Mouse (Mus musculus): ENCODE results near the gene Gm28036. TPM values are rescaled to one million over a fixed set of nuclear protein-coding genes. Genes with fewer than 3 reads are reported as not detected.

The Gm28036 gene
- total RNA-seq (2023) = 10 to 100 TPM; 22.9 to 23.5 TPM

GRCm38 (mm10) chr2:156126992-156127391 is at the start of gene Gm28036:
Gene Gm28036, minus strand, starts transcription at chr2:156127092.

GRCm38 (mm10) chr2:156143953-156144724 is 17.2 kb upstream of the Gm28036 start, which contains the start of the genes Romo1 and Nfs1:
Gene Romo1, plus strand, starts transcription at chr2:156144039.
Gene Nfs1, minus strand, starts transcription at chr2:156144186.

GRCm38 (mm10) chr2:156111358-156112079 is 15.4 kb downstream of the Gm28036 start, which contains the start of the genes Cpne1 and Rbm12:
Gene Cpne1, minus strand, starts transcription at chr2:156111965.
Gene Rbm12, minus strand, starts transcription at chr2:156111978.

GRCm38 (mm10) chr2:156065099-156066041 is 61.5 kb downstream of the Gm28036 start, which contains the start of gene Spag4:
Gene Spag4, plus strand, starts transcription at chr2:156065175.

GRCm38 (mm10) chr2:156052816-156053215 is 74.1 kb downstream of the Gm28036 start, which contains the start of gene Fer1l4:
Gene Fer1l4, minus strand, starts transcription at chr2:156052947.

Other genes with a start within 250 kb of the Gm28036 start
- gene Uqcc1, start 196.8 kb downstream of the Gm28036 start, total RNA-seq (2023) = 10 to 100 TPM; 38.5 to 53.1 TPM
- gene Gm15557, start 186.4 kb downstream of the Gm28036 start, total RNA-seq (2023) = not detected
- not detected for gene Gdf5, start 181.7 kb downstream of the Gm28036 start, total RNA-seq (2023)
- gene Cep250, start 170.6 kb downstream of the Gm28036 start, total RNA-seq (2023) = 10 to 100 TPM; 72.5 to 85.7 TPM
- gene 6430550D23Rik, start 119.1 kb downstream of the Gm28036 start, total RNA-seq (2023) = 1 to 10 TPM; 1.2 to 2.3 TPM
- gene Ergic3, start 119.0 kb downstream of the Gm28036 start, total RNA-seq (2023) = 10 to 100 TPM; 77.1 to 77.8 TPM
- gene Fer1l4, start 74.1 kb downstream of the Gm28036 start, total RNA-seq (2023) = not detected
- gene Spag4, start 61.9 kb downstream of the Gm28036 start, total RNA-seq (2023) = 1 to 10 TPM; 2.8 TPM
- 10 to 100 TPM; 63.4 to 91.1 TPM for gene Cpne1, start 15.1 kb downstream of the Gm28036 start, total RNA-seq (2023)
- 10 to 100 TPM; 40.3 to 43.1 TPM for gene Rbm12, start 15.1 kb downstream of the Gm28036 start, total RNA-seq (2023)
- 10 to 100 TPM; 42.3 to 77.1 TPM for gene Romo1, start 16.9 kb upstream of the Gm28036 start, total RNA-seq (2023)
- 10 to 100 TPM; 34.0 to 34.8 TPM for gene Nfs1, start 17.1 kb upstream of the Gm28036 start, total RNA-seq (2023)
- 1,000 to 10,000 TPM; 2,155 to 2,502 TPM for gene Rbm39, start 53.1 kb upstream of the Gm28036 start, total RNA-seq (2023)
- gene Phf20, start 69.4 kb upstream of the Gm28036 start, total RNA-seq (2023) = 10 to 100 TPM; 56.2 to 75.8 TPM
- gene Cnbd2, start 185.2 kb upstream of the Gm28036 start, total RNA-seq (2023) = 1 to 10 TPM; 5.6 to 6.3 TPM
- 100 to 1,000 TPM in 1 of 2 experiments, 10 to 100 TPM in 1; 95.5 to 108 TPM for gene Scand1, start 185.6 kb upstream of the Gm28036 start, total RNA-seq (2023)